Mouse (Mus musculus) mature B cell (primary cell): ENCODE data around the gene Mto1.
"Not testable (repeated sequence)": the region's sequence is repeated elsewhere in the genome, so short reads cannot be mapped to it uniquely, and the experiment has no call there.

Source experiments
- in situ Hi-C: fragments of 300-500 bp; cut with MboI; formaldehyde crosslinking; loops from 2 replicates; pipeline ENCODE4 v1.14.3; 2019

Gene Mto1

GRCm38 (mm10) chr9:78506002-78506721 is 58.2 kb downstream of the Mto1 start:
- in situ Hi-C loops, result no loop called here

GRCm38 (mm10) chr9:78506722-78507077 is 58.7 kb downstream of the Mto1 start:
- in situ Hi-C loops, result no loop called here

- in situ Hi-C loops, result no loop called here
Observed at GRCm38 (mm10) chr9:78508106-78508786, 60.2 kb downstream of the Mto1 start.

- in situ Hi-C loops, result no loop called here
Observed at GRCm38 (mm10) chr9:78511705-78512104, 63.7 kb downstream of the Mto1 start.

- in situ Hi-C loops, result no loop called here
Observed at GRCm38 (mm10) chr9:78513776-78514500, 65.9 kb downstream of the Mto1 start.

GRCm38 (mm10) chr9:78514681-78515080 is 66.7 kb downstream of the Mto1 start:
- in situ Hi-C loops, result no loop called here

- in situ Hi-C loops, result no loop called here
Observed at GRCm38 (mm10) chr9:78516125-78516524, 68.1 kb downstream of the Mto1 start.

GRCm38 (mm10) chr9:78517237-78517636 is 69.2 kb downstream of the Mto1 start:
- in situ Hi-C loops, result not testable (repeated sequence)

- in situ Hi-C loops, result no loop called here
Observed at GRCm38 (mm10) chr9:78520127-78520779, 72.2 kb downstream of the Mto1 start.

GRCm38 (mm10) chr9:78520780-78521601 is 73.0 kb downstream of the Mto1 start:
- in situ Hi-C loops, result no loop called here

- in situ Hi-C loops, result no loop called here
Observed at GRCm38 (mm10) chr9:78521689-78522088, 73.7 kb downstream of the Mto1 start.
